Mouse (Mus musculus): ENCODE measurements around the gene Cfap44.

Gene Cfap44

DNA sequence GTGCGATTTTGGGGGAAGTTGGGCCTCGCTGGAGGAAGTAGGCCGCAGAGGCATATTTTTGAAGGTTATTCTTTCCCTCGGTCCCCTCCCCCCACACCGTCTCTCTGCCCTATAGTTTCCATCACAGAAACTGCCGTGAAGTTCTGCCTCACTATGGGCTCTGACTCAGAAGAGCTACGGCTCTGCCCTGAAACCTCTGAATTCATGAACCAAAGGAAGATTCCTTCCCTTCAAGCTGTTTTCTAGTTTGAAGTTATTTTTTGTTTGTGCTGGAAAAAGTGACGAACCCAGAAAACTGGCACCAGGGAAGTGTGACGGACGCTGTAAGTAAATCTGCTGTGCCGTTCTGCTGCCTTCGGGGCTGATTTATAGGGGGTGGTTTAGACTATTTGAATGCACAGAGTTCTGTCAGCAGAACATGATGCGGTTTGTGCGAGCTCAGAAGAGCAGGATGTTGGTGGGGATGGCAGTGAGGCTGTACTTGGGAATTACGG lies 102.4 kb downstream of the Cfap44 start:
- no peak for DNase-seq (ENCODE audit: low spot score)

DNA sequence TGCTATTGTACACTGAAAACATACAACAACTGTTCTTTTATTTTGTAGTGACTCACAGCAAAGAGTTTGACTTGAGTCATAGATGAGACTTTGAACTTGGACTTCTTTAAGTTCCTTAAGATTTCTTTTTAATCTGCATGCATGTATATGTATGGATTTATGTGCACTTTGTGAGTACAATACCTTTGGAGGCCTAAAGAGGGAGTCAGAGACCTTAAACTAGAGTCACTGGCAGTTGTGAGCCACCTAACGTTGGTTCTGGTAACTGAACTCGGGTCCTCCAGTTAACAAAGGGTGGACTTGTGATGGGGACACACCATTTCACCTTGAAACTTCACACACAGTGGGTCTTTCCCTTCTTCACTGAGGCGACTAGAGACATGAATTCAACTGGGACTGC lies 103.9 kb downstream of the Cfap44 start:
- no peak for DNase-seq (ENCODE audit: low spot score)

DNA sequence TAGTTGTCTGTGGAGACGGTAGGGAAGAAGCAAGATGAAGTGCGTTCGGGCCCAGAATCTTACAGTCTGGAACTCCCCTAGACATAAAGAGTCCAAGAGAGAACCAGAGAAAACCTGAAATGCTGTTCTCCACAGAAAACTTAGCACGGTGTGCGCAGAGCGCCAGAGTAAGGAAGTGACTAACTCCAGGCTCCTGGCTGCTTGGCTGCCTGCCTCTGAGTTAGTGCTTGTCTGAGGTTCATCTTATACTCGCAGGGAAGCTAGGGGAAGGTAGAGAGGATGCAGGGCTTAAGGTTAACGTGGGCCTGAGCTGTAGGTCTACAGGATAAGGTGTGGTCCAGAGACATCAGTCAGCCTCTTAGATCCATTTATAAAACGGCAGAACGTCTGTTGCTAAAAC lies 107.2 kb downstream of the Cfap44 start:
- no peak for DNase-seq (ENCODE audit: low spot score)

DNA sequence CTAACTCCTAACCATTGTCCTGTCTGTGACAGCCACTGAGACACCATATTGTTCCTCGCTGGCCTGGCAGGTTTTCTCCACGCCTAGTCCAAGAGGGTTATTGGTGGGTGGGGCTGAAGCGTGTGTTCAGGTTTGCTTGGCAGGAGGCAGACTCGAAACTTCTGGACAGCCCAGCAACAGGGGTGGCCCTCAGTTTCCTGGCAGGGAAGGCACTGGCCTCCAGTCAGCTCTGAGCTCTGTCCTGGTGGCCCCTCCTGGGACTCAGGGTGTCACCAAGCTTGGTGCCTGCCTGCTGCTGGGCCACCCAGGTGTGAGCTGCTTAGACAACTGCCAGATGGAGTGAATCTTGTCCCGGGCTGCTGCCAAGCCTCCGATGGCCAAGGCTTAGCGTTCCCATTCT lies 107.7 kb downstream of the Cfap44 start:
- no peak for DNase-seq (ENCODE audit: low spot score)

DNA sequence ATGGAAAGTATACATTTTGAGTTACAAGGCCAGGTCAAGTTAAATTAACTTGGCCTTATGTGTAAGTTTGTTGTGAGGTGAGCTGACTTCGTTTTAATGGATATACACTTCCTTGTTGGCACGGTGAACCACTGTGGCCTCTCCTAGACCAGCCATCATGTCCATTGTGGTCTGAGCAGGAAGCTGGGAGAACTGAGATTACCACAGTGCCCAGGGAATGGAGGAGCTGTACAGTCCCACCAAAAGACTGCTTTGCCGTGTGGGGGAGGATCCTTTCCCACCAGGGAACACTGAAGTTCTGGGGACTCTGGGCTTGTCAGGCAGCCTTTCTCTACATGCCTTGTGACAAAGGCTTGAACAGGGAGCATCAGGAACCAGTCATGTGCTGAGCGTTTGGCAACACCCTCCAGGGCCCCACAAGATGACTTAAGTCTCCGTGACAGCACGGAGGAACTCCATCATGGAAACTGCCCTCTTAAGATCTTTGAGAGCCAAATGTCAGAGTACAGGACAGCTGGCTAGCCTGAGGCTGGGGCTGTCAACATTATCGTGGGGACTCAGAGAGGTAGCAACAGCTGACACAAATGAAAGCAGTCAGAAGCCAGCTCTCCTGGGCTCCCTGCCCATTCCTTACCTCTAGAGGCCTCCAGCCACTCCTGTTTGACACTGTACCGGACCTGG lies 108.4 kb downstream of the Cfap44 start:
- no peak for DNase-seq (ENCODE audit: low spot score)

DNA sequence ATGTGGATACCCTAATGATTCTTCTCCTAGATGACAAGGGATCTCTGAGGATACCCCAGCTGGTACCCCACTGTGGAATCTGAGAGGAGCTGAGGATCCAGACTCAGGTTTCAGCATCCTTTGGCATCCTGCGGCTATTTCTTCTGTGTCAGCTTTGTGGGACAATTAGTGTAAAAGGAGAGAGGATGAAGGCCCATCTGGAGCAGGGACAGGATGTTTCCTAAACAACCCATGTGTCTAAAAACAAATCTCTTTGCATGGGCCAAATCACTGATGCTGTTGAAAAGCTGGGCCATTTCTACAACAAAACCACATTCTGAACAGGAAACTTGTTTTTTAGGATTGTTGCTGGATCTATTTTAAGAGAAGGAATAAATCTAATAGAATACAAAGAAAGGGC lies 110.6 kb downstream of the Cfap44 start:
- no peak for DNase-seq (ENCODE audit: low spot score)

DNA sequence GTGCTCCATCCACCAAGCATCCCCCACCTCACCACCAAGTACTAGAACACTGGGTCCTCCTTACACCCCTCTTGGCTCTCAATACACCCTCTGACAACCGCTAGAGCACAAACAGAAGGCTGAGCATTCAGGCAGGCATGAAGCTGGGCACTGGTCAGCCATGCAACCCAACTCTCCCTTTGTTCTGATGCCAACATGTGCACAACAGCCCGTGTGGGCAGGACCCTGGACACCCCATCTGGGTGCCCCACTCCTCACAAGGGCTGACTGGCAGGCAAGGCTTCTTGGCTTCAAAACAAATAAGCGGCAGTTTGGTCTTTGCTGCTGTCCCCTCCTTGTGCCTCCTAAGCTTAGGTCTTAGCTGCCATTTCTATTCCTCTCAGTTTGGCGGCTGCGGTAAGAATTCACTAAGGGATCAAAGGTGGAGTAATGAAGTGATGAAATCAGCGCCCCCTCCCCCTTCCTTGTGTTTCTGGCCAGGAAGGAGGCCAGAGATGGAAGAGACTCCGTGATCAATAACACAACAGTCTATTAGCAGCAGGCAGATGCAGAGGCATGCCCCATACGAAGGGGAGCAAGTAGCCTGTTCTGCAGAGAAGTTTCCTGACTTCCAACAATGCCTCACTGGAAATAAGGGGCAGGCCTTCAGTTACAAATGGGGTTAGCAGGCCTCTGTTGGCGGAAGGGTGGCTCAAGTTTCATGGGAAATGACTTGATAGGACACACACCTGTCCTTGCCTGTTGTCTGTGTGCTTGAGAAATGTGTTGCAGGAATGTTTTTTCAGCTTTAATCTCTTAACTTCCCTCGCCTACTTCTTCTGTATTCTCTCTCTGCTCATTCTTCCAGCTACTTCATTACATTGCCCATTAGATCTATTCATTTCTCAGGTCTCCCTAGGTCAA lies 112.7 kb downstream of the Cfap44 start:
- no peak for DNase-seq (ENCODE audit: low spot score)

DNA sequence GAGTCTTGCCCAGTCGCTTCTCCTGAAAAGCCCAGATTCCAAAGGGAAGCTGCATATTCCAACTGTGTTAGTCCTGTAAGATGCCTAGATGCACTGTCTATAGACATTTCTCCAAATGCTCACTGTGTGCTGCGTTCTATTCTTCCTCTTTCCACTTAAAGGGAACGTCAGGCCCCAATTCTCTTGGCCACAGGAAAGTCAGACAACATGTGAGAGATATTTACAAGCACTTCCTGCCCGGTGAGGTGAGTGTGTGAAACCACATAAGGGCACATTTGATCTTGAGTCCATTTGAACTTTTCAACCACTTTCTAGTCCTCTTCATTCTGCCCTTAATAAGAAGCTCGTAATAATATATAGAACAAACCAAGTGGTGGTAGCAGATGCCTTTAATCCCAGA lies 113.4 kb downstream of the Cfap44 start:
- no peak for DNase-seq (ENCODE audit: low spot score)

DNA sequence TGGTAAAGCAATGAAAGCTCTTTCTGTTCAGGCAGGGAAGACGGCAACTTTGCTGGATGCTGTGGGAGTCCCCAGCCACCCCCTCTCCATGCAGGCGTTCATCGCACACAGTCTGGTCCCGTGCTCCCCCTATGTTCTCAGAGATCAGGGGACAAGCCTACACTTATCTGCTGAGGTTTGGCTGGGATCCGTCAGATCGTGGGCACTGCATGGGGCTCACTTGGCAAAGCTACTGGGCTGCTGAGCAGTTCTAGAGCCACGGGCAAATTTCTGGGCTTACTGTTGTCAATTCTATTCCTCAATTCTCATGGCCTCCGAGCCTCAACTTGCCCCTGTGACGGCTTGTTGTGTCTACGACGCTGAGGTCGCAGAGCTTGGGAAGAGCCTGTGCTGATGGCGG lies 114.2 kb downstream of the Cfap44 start:
- DNase-seq (ENCODE audit: low spot score), result no peak

DNA sequence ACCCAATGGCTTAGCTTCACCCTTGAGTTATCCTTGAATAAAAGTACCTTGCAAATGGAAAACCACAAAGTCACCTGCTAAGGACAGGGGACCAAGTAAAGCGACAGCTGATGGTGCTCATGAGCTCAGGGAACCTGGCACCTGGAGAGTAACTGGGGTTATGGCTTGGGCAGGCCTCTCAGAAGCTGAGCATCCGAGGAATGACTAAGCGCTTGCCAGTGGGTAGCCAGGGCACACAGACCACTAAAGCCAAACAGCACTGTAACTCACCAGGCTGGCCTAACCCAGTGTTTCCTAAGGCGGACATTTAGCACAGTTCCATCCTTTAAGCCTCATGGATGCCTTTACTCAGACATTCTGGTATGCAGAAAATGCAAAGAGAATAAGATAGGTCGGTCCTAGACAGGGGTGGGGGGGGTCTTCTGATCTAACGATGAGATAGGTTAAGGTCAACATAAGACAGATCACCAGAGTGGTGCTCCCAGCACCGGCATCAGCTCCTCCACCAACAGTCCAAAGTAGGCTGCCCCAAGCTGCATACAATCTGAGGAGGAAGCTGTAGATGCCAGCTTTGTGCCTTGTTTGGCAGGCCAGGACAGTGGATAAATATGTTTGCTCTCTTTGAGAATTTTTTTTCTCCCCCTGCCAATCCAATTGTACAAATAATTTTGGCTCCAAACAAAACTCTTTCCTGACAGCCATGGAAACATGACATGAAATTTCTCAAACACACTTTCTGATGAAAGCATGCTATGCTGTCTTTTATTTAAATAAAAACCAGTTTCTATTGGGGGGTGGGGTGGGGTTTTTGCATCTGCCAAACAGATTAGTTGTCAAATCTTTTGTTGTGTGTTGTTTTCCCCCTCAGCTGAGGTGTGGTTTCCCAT lies 115.1 kb downstream of the Cfap44 start:
- DNase-seq (ENCODE audit: low spot score), result no peak

DNA sequence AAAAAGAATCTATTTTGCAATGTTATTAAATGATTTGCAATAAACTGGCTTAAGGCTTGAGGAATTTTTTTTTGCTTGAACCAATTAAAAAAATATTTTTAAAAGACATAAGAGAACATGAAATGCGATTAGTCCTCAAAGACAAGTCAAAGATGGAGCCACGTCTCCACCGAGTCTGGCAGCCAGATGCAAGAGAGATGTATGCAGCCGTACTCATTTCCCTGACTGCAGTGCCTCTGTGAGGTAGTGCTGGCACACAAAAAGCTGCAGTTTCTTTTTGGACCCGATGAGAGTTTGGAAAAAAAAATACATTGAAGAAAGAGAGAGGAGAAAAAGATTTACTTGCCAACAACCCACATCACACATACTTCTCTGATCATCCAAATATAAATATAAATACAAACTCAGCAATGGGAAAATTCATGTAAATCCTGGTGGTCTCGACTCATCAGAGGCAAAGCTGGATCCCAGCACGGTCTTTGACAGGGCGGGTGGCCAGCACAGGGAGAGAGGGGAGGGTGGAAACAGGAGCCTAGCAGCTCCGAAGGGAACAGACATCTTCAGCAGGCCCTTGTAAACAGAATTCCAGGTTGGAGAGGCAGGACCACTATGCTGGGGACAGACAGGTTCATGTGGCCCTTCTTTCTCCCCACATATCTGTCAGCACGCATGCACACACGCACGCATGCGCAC lies 116.1 kb downstream of the Cfap44 start:
- no peak for DNase-seq (ENCODE audit: low spot score)

DNA sequence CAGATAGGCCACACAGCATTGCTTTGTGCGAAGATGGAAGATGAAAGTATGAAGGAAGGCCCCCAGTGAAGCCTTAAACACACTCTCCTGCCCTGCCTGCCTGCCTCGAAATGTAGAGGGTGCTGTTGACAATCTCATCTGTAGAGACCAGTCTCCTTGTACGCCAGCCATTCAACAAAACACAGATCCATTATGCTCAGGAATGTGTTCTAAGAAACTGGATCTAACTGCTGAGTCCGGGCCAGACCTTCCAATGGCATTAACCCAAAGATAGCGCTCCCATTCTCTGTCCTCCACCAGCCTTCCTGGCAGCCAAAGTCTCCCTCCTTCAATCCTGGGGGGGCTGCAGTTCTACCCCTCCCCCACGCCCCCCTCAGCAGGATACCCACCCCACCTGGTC lies 121.9 kb downstream of the Cfap44 start:
- DNase-seq (ENCODE audit: low spot score), result no peak

DNA sequence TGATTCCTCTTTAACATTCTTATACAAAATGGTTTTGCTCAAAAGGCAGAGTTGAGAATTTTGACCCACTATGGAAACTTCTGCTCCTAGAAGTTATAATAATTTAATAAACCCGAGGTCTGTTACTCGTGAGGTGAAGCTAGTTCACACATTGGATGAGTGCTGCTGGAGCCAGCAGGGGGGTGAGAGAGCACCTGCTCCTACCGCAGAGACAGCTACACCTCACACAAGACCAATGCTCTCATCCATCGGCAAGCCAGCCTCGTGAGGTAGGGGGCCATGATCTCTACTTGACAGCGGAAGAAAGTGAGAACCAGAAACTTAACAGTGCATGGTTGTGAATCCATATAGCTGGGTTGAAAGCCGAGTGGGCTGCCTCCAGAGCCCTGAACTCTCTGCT lies 129.0 kb downstream of the Cfap44 start:
- no peak for DNase-seq (ENCODE audit: low spot score)

DNA sequence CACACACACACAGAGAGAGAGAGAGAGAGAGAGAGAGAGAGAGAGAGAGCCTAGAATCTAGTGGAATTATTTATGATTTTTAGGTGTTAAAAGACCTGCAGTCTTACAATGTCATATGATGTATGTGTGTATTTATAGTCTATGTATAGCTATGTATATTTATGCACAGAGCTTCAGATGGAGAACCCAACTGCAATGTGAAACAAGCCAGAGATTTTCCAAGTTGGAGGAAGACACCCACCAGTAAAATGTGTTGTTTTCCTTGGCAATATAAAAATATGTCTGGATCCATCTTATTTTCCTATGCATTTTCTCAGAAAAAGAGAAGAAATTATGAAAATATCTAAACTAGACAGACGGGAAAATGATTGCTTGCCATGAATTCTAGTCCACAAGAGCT lies 131.4 kb downstream of the Cfap44 start:
- no peak for DNase-seq (ENCODE audit: low spot score)

DNA sequence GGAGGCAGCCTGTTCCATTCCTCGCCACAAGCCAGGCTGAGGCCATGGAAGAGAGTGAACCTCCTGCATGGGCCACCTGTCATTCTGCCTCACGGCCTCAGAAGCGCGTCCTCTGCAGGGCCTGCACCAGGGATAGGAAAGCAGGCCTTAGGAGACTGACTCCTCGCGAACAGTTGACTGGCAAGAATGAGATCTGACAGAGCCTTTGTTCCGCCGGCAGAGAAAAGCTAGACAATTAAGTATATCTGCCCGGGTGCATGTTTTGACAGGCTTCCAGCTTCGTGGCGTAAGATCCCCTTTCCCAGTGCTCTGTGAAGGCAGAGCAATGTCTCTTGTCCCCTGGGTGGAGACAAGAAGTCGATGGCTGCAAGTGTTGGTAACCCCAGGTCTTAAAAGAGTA lies 132.1 kb downstream of the Cfap44 start:
- DNase-seq (ENCODE audit: low spot score), result no peak

DNA sequence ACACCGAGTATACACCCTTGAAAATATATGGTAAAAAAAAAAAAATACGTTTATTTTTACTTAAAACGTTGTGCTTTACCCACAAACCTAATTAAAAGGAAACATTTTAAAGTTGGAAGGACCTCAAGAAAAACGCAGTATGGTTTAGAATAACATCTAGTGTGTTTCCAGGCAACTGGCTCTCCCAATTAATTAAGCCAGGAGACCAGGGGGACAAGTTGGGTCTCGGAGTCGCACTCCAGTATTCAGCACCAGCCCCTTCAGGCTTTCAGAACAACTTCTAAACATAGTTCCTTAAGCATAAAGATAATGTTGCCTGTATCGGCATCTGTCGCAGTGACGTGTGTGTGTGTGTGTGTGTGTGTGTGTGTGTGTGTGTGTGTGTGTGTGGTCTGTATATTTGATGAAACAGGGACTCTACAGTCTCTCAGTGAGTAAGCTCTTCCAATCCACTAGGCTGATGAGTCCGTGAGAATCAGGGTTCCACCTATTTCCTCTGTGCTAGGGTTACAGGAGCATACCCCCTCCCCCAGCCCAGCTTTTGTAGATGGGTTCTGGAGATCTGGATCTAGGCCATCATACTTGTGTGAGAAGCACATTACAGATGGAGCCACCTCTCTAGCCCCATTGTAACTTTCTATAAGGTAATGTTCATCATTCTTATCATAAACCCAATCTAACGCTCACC lies 132.8 kb downstream of the Cfap44 start:
- DNase-seq (ENCODE audit: low spot score), result no peak

DNA sequence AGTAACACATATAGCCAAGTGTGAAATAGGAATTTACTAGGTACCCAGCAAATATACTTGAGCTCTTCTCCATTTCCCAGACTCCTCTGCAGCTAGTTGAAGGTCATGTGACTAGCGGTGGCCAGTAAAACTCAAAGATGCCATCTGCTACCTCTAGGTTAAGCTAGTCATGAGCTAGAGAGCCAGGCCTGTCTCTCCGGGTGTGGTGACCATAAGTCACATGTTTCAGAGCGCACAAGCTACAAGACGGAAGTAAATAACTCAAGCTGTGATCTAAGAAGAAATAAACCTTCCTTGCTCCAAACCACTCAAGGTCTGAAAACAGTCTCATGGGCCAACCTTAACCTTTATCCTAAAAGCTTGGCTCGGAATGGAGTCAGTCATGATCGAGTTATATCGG lies 134.4 kb downstream of the Cfap44 start:
- no peak for DNase-seq (ENCODE audit: low spot score)

DNA sequence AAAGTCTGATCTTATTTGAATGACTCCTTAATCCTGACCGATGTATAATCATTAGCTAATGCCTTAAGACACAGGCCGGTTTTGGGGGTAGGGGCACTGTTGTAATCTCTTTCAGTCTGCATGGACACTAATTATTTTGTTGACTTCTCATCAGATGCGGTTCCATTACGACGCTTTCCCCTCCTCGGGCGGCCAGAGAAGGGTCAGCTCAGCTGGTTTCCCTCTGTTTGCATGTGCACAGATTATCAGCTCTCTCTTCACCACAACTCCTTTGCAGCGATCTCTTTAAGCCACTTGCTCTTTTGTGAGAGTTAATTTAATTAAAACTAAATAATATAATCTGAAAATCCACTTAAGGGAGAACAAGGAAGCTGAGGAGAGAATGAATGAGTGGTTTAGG lies 135.1 kb downstream of the Cfap44 start:
- no peak for DNase-seq (ENCODE audit: low spot score)

DNA sequence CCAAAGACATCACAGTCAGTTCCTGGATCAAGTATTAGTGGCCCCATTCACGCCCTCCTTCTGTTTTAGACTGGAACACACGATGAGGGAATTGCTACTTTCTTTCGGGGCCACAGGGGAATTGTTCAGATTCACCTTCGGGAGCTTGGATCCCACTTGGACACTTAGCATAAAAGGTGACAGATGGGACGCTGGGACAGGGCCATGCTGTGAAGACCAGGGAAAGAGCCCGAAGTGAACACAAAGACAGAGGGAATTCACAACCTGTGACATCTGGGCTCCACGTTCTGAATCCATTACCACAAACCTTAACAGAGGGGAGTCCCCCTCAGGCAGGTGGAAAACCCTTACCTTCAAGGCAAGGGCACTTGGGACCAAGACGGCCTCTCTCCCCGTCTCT lies 135.6 kb downstream of the Cfap44 start:
- DNase-seq (ENCODE audit: low spot score), result no peak

DNA sequence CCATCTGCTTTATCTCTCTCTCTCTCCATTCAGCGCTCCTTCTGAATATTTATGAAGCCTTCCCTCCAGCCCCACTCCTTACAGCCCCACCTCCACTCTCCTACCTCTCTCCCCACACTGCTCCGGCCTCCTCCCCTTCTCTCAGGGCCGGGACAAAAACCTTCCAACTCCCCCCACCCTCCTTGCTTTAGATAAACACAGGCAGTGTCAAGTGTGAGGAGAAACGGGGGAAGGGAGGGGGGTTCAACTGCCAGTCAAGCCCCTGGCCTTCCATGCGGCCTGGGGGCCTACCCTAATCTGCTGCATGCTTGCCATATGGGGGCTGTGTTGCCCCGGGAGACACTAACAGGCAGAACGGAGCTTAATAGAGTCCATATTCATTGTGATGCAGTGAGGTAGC lies 136.2 kb downstream of the Cfap44 start:
- no peak for DNase-seq (ENCODE audit: low spot score)

DNA sequence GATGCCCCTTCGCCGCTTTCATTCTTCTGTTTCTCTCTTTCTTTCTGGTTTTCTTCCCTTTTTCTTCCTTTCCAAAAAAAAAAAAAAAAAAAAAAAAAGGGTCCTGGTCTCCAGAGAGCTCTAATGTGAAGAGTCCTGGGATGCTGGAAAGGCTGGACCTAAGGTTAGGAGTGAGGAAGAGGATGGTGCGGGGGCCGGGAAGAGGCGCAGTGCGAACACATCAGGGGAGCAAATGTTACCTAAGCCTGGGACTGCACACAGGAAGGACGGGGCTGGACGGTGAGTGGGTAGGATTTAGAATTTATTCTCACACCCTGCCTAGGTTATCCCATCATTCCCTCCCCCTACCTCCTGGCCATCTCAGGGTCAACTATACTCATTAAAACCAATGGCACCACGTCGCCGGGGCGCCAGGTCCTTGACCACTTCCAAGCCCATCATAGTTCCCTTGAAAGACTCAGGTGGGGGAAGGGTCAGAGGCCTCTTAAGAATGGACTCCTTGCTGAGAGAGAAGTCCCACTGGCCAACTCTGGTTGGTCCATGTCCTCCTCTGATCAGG lies 136.7 kb downstream of the Cfap44 start:
- no peak for DNase-seq (ENCODE audit: low spot score)

All from layer of hippocampus, adult 11-12 months (tissue).